Mouse (Mus musculus): ENCODE results near the gene Lin37. TPM values are rescaled to one million over a fixed set of nuclear protein-coding genes. Genes with fewer than 3 reads are reported as not detected.

Gene Lin37
- total and polyA plus RNA-seq, 2 experiments from 2014 or later = 32.0 to 54.1 TPM

- Histone ChIP-seq H3K9me3 (ENCODE audit: low read length) (no peaks in the 10 kb centered on the region), H3K27me3 (ENCODE audit: insufficient read depth, low read length) (no peaks in the 10 kb centered on the region), H3K36me3 (ENCODE audit: insufficient read depth, low read length) (peaks cover 91% of the 10 kb centered on the region), H3K4me1 (ENCODE audit: insufficient read depth, low read length) (no peaks in the 10 kb centered on the region), H3K4me2 (ENCODE audit: low read depth, low read length, poor library complexity, severe bottlenecking) (no peak overlapping the region), H3K27ac (ENCODE audit: low read depth, low read length) (no peak overlapping the region), H3K9ac (replicated peaks; ENCODE audit: low read length, poor library complexity, severe bottlenecking) (no peak overlapping the region), H3K4me3 (ENCODE audit: low read depth, low read length) (no peak overlapping the region)
- no peak for TF ChIP-seq CTCF (IDR thresholded peaks at IDR 0.05)
- WGBS = 95% methylated on average over 16 of the region's 16 CpGs
- ATAC-seq (ENCODE audit: low FRiP score) (no peak), DNase-seq (ENCODE audit: low spot score) (no peak)
Observed at GRCm38 (mm10) chr7:30581547-30581946, 21.9 kb upstream of the Lin37 start.

DNA sequence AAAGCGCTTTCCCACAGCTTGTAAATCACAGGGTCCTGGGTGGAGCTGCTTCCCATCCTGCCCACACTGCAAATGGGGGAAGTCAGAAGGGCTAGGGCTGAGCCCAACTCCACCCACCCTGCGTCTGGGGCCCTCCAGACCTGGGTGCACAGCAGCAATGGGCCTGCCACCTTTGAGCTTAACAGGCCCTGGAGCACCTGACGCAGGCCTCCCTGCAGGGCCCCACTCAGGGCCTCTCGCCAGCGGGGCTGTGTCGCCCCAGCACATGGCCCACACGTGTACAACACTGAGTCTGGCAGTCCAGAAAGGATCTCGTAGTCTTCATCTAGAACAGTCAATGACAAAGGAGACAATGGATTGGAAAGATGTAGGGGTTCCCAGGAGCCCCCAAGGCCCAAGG, 20.3 kb upstream of the Lin37 start:
- Histone ChIP-seq H3K4me1 (ENCODE audit: insufficient read depth, low read length) (no peaks in the 10 kb centered on the region), H3K36me3 (ENCODE audit: insufficient read depth, low read length) (peaks cover 97% of the 10 kb centered on the region), H3K4me3 (ENCODE audit: low read depth, low read length) (no peak overlapping the region), H3K9ac (replicated peaks; ENCODE audit: low read length, poor library complexity, severe bottlenecking) (no peak overlapping the region), H3K4me2 (ENCODE audit: low read depth, low read length, poor library complexity, severe bottlenecking) (no peak overlapping the region), H3K27ac (ENCODE audit: low read depth, low read length) (no peak overlapping the region), H3K9me3 (ENCODE audit: low read length) (no peaks in the 10 kb centered on the region), H3K27me3 (ENCODE audit: insufficient read depth, low read length) (no peaks in the 10 kb centered on the region)
- DNase-seq (ENCODE audit: low spot score) (no peak), ATAC-seq (ENCODE audit: low FRiP score) (no peak)
- 92% methylated on average over 8 of the region's 8 CpGs for WGBS
- no peak for TF ChIP-seq CTCF (IDR thresholded peaks at IDR 0.05)

DNA sequence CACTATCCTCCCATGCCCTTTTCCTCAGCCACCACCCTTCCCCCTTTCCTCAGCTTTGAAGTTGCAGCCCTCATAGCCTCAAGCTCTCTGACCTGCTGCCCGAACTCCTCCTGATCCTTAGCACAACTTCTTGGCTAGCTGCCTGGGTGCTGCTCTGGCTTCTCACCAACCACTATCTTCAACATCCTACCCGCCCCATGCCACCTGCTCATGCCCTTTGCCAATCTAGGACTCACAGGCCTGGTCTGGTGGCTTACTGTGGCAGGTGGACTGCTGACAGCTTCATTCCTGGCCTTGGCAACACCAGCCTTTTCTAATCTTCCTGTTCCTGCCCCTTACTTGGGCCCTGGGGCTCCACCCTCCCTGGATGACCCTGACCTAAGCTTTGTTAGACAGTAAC, 13.3 kb upstream of the Lin37 start:
- no peak overlapping the region for H3K9ac ChIP-seq (replicated peaks; ENCODE audit: low read length, poor library complexity, severe bottlenecking)
- H3K27me3 ChIP-seq (ENCODE audit: insufficient read depth, low read length) = no peaks in the 10 kb centered on the region
- DNase-seq (ENCODE audit: low spot score) (peak; percentile 35), ATAC-seq (ENCODE audit: low FRiP score) (no peak)
- H3K36me3 ChIP-seq (ENCODE audit: insufficient read depth, low read length) = peaks cover 94% of the 10 kb centered on the region
- no peak overlapping the region for H3K27ac ChIP-seq (ENCODE audit: low read depth, low read length)
- H3K9me3 ChIP-seq (ENCODE audit: low read length) = no peaks in the 10 kb centered on the region
- H3K4me2 ChIP-seq (ENCODE audit: low read depth, low read length, poor library complexity, severe bottlenecking) = no peak overlapping the region
- TF ChIP-seq CTCF (IDR thresholded peaks at IDR 0.05) = no peak
- 89% methylated on average over 2 of the region's 2 CpGs for WGBS
- no peaks in the 10 kb centered on the region for H3K4me1 ChIP-seq (ENCODE audit: insufficient read depth, low read length)
- no peak overlapping the region for H3K4me3 ChIP-seq (ENCODE audit: low read depth, low read length)

DNA sequence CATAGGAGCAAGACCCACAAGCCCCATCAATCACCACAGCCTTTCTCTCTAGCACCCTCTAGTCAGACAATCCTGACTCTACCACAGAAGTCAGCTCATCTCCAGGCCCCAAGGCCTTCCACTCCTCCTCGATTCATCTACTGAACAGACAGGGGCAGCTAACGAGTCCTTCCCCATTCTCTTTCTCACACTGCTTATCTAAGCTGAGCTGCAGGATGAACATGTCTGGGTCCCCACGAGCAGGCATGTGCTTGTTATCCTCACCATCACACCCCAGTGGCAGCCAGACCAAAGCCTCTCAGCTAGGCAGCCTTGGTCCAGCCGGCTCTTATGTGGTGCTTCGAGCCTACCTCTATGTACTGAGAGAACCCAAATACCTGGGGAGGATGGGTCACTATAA, 12.8 kb upstream of the Lin37 start:
- Histone ChIP-seq H3K27ac (ENCODE audit: low read depth, low read length) (no peak overlapping the region), H3K27me3 (ENCODE audit: insufficient read depth, low read length) (no peaks in the 10 kb centered on the region), H3K36me3 (ENCODE audit: insufficient read depth, low read length) (peaks cover 92% of the 10 kb centered on the region), H3K9ac (replicated peaks; ENCODE audit: low read length, poor library complexity, severe bottlenecking) (no peak overlapping the region), H3K4me1 (ENCODE audit: insufficient read depth, low read length) (no peaks in the 10 kb centered on the region), H3K9me3 (ENCODE audit: low read length) (no peaks in the 10 kb centered on the region), H3K4me3 (ENCODE audit: low read depth, low read length) (no peak overlapping the region), H3K4me2 (ENCODE audit: low read depth, low read length, poor library complexity, severe bottlenecking) (no peak overlapping the region)
- DNase-seq (ENCODE audit: low spot score) = no peak
- no peak for TF ChIP-seq CTCF (IDR thresholded peaks at IDR 0.05)
- ATAC-seq (ENCODE audit: low FRiP score) = no peak
- WGBS = 84% methylated on average over 5 of the region's 5 CpGs

GRCm38 (mm10) chr7:30567555-30567954, 7.9 kb upstream of the Lin37 start:
- no peak for TF ChIP-seq CTCF (IDR thresholded peaks at IDR 0.05)
- H3K36me3 ChIP-seq (ENCODE audit: insufficient read depth, low read length) = peaks cover 61% of the 10 kb centered on the region

DNA sequence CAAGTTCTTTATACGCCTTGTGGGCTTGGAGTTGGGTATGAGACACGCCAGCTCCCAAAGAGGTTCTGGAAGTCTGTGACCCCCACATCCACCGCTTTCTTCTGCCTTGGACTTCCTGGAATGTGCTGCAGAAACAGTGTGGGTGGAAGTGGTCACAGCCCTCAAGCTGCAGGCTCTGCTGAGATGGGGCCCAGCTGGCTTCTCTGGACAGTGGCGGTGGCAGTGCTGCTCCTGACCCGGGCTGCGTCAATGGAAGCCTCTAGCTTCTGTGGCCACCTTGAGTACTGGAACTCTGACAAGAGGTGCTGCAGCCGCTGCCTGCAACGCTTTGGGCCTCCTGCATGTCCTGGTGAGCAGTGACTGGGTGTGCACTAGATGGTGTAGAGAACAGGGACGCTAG, 6.4 kb upstream of the Lin37 start:
- TF ChIP-seq CTCF (IDR thresholded peaks at IDR 0.05) = no peak
- H3K27me3 ChIP-seq (ENCODE audit: insufficient read depth, low read length) = no peaks in the 10 kb centered on the region
- H3K4me1 ChIP-seq (ENCODE audit: insufficient read depth, low read length) = no peaks in the 10 kb centered on the region
- DNase-seq (ENCODE audit: low spot score) (no peak), ATAC-seq (ENCODE audit: low FRiP score) (no peak)
- 90% methylated on average over 9 of the region's 9 CpGs for WGBS
- H3K4me2 ChIP-seq (ENCODE audit: low read depth, low read length, poor library complexity, severe bottlenecking) = no peak overlapping the region
- peaks cover 50% of the 10 kb centered on the region for H3K36me3 ChIP-seq (ENCODE audit: insufficient read depth, low read length)
- no peak overlapping the region for H3K27ac ChIP-seq (ENCODE audit: low read depth, low read length)
- H3K4me3 ChIP-seq (ENCODE audit: low read depth, low read length) = no peak overlapping the region
- H3K9me3 ChIP-seq (ENCODE audit: low read length) = no peaks in the 10 kb centered on the region
- no peak overlapping the region for H3K9ac ChIP-seq (replicated peaks; ENCODE audit: low read length, poor library complexity, severe bottlenecking)

More at GRCm38 (mm10) chr7:30567555-30567954, 7.9 kb upstream of the Lin37 start:
- Histone ChIP-seq H3K27ac (ENCODE audit: low read depth, low read length) (no peak overlapping the region), H3K4me2 (ENCODE audit: low read depth, low read length, poor library complexity, severe bottlenecking) (no peak overlapping the region), H3K9me3 (ENCODE audit: low read length) (no peaks in the 10 kb centered on the region), H3K4me3 (ENCODE audit: low read depth, low read length) (no peak overlapping the region), H3K27me3 (ENCODE audit: insufficient read depth, low read length) (no peaks in the 10 kb centered on the region), H3K4me1 (ENCODE audit: insufficient read depth, low read length) (no peaks in the 10 kb centered on the region), H3K9ac (replicated peaks; ENCODE audit: low read length, poor library complexity, severe bottlenecking) (no peak overlapping the region)
- ATAC-seq (ENCODE audit: low FRiP score) (no peak), DNase-seq (ENCODE audit: low spot score) (no peak)
- 92% methylated on average over 11 of the region's 11 CpGs for WGBS
